Mouse (Mus musculus) hindbrain, embryonic 16.5 days (tissue): Measurements from ENCODE around the gene Abcb9. TPM values are rescaled to one million over a fixed set of nuclear protein-coding genes. Genes with fewer than 3 reads are reported as not detected.
A peak's percentile ranks its signal among the peaks of the same experiment; 100 is the strongest.

Experiments
- ATAC-seq: fragments of 200-750 bp; cut with Nextera tagmentation; 2 replicates; pipeline ENCODE4 v1.8.0; 2017; ENCODE audit warnings: moderate TSS enrichment, moderate library complexity
- H3K27ac ChIP-seq: fragments of 300-500 bp; sonication (generic); 2 replicates; pipeline ENCODE4 v1.5.1; 2014; ENCODE audit warnings: low read depth, mild to moderate bottlenecking, control low read depth, low read length, moderate library complexity
- H3K27me3 ChIP-seq: fragments of 300-500 bp; sonication (generic); replicated peaks from 2 replicates; pipeline ENCODE4 v1.6.1; 2014; ENCODE audit warnings: low read length; ENCODE audit not compliant: control insufficient read depth, insufficient read depth
- H3K36me3 ChIP-seq: fragments of 300-500 bp; sonication (generic); 2 replicates; pipeline ENCODE4 v1.6.1; 2014; ENCODE audit warnings: mild to moderate bottlenecking, low read length, moderate library complexity, mixed read lengths; ENCODE audit not compliant: control insufficient read depth, insufficient read depth
- H3K4me1 ChIP-seq: fragments of 300-500 bp; sonication (generic); 2 replicates; pipeline ENCODE4 v1.6.1; 2014; ENCODE audit warnings: low read depth, low read length; ENCODE audit not compliant: control insufficient read depth, insufficient read depth
- H3K4me2 ChIP-seq: fragments of 300-500 bp; sonication (generic); 2 replicates; pipeline ENCODE4 v1.6.1; 2014; ENCODE audit warnings: mild to moderate bottlenecking, low read length, control low read depth, moderate library complexity
- H3K4me3 ChIP-seq: fragments of 300-500 bp; sonication (generic); 2 replicates; pipeline ENCODE4 v1.5.1; 2014; ENCODE audit warnings: mild to moderate bottlenecking, low read length, control low read depth, moderate library complexity
- H3K9ac ChIP-seq: fragments of 300-500 bp; sonication (generic); 2 replicates; pipeline ENCODE4 v1.6.1; 2014; ENCODE audit warnings: low read depth, mild to moderate bottlenecking, control low read depth, low read length, moderate library complexity
- H3K9me3 ChIP-seq: fragments of 300-500 bp; sonication (generic); 2 replicates; pipeline ENCODE4 v1.6.1; 2014; ENCODE audit warnings: mild to moderate bottlenecking, low read length, moderate library complexity; ENCODE audit not compliant: control insufficient read depth
- WGBS: fragments of 180-500 bp; shearing (Covaris S2); extraction: QIAGEN DNeasy Blood & Tissue Kit; methylation state at CpG from one replicate; pipeline ENCODE4 v1.1.7; 2014; 5-methylcytosine and 5-hydroxymethylcytosine counted together
- polyA plus RNA-seq: library from polyadenylated mRNA; unstranded; fragments of >200 nt; fragmentation: Nextera tagmentation; extraction: Ambion mirVana; gene quantifications from 2 replicates; pipeline ENCODE4 v1.2.1, GENCODE M21; 2015

The Abcb9 gene
- polyA plus RNA-seq, 1 experiment from 2014 or later: 28.1 TPM

- Histone ChIP-seq H3K36me3 (no peaks in the 10 kb centered on the region), H3K27ac (peak overlapping the region; percentile 36), H3K27me3 (no peaks in the 10 kb centered on the region), H3K4me2 (no peak overlapping the region), H3K4me3 (no peak overlapping the region), H3K9me3 (no peaks in the 10 kb centered on the region), H3K4me1 (peaks cover 3% of the 10 kb centered on the region; the same call in 1 of the 2 replicates), H3K9ac (no peak overlapping the region)
- 49% methylated on average over 5 of the region's 5 CpGs for WGBS
- ATAC-seq: peak; percentile 45; the same call in 1 of the 2 replicates
Measured at GRCm38 (mm10) chr5:124043999-124044398, 51.6 kb downstream of the Abcb9 start.

GRCm38 (mm10) chr5:124043212-124043978 is 52.2 kb downstream of the Abcb9 start:
- ATAC-seq: peak; percentile 94
- H3K27me3 ChIP-seq: no peaks in the 10 kb centered on the region
- H3K4me1 ChIP-seq: peaks cover 3% of the 10 kb centered on the region; the same call in 1 of the 2 replicates
- H3K27ac ChIP-seq: peak overlapping the region; percentile 36
- no peak overlapping the region for H3K9ac ChIP-seq
- 23% methylated on average over 10 of the region's 10 CpGs for WGBS
- H3K36me3 ChIP-seq: no peaks in the 10 kb centered on the region
- no peak overlapping the region for H3K4me3 ChIP-seq
- no peak overlapping the region for H3K4me2 ChIP-seq
- no peaks in the 10 kb centered on the region for H3K9me3 ChIP-seq

- WGBS: 65% methylated on average over 9 of the region's 9 CpGs
- no peak overlapping the region for H3K4me2 ChIP-seq
- no peak overlapping the region for H3K4me3 ChIP-seq
- H3K27ac ChIP-seq: no peak overlapping the region
- H3K27me3 ChIP-seq: no peaks in the 10 kb centered on the region
- peaks cover 3% of the 10 kb centered on the region; the same call in 1 of the 2 replicates for H3K4me1 ChIP-seq
- no peaks in the 10 kb centered on the region for H3K36me3 ChIP-seq
- H3K9ac ChIP-seq: no peak overlapping the region
- H3K9me3 ChIP-seq: no peaks in the 10 kb centered on the region
- no peak for ATAC-seq
Measured at GRCm38 (mm10) chr5:124041097-124041496, 54.5 kb downstream of the Abcb9 start.

- no peak overlapping the region for H3K9ac ChIP-seq
- H3K27ac ChIP-seq: no peak overlapping the region
- H3K9me3 ChIP-seq: no peaks in the 10 kb centered on the region
- H3K4me2 ChIP-seq: no peak overlapping the region
- 89% methylated on average over 6 of the region's 6 CpGs for WGBS
- H3K4me1 ChIP-seq: peaks cover 3% of the 10 kb centered on the region; the same call in 1 of the 2 replicates
- H3K36me3 ChIP-seq: no peaks in the 10 kb centered on the region
- no peak for ATAC-seq
- H3K4me3 ChIP-seq: no peak overlapping the region
- H3K27me3 ChIP-seq: no peaks in the 10 kb centered on the region
Measured at GRCm38 (mm10) chr5:124039602-124040001, 56.0 kb downstream of the Abcb9 start.

- 22% methylated on average over 5 of the region's 5 CpGs for WGBS
- no peak overlapping the region for H3K27ac ChIP-seq
- H3K27me3 ChIP-seq: no peaks in the 10 kb centered on the region
- no peak overlapping the region for H3K4me3 ChIP-seq
- H3K4me2 ChIP-seq: no peak overlapping the region
- H3K36me3 ChIP-seq: no peaks in the 10 kb centered on the region
- no peaks in the 10 kb centered on the region for H3K4me1 ChIP-seq
- H3K9me3 ChIP-seq: no peaks in the 10 kb centered on the region
- no peak overlapping the region for H3K9ac ChIP-seq
- ATAC-seq: no peak
Measured at GRCm38 (mm10) chr5:124036836-124037235, 58.8 kb downstream of the Abcb9 start.

- H3K9me3 ChIP-seq: no peaks in the 10 kb centered on the region
- H3K36me3 ChIP-seq: no peaks in the 10 kb centered on the region
- H3K4me3 ChIP-seq: no peak overlapping the region
- no peaks in the 10 kb centered on the region for H3K4me1 ChIP-seq
- no peak overlapping the region for H3K9ac ChIP-seq
- H3K4me2 ChIP-seq: no peak overlapping the region
- no peak for ATAC-seq
- H3K27me3 ChIP-seq: no peaks in the 10 kb centered on the region
- H3K27ac ChIP-seq: no peak overlapping the region
- 26% methylated on average over 6 of the region's 6 CpGs for WGBS
Measured at GRCm38 (mm10) chr5:124036341-124036740, 59.3 kb downstream of the Abcb9 start.

GRCm38 (mm10) chr5:124035806-124036205 is 59.8 kb downstream of the Abcb9 start:
- no peak for ATAC-seq
- no peaks in the 10 kb centered on the region for H3K27me3 ChIP-seq
- no peaks in the 10 kb centered on the region for H3K4me1 ChIP-seq
- H3K9me3 ChIP-seq: no peaks in the 10 kb centered on the region
- H3K4me3 ChIP-seq: no peak overlapping the region
- no peak overlapping the region for H3K4me2 ChIP-seq
- no peak overlapping the region for H3K9ac ChIP-seq
- H3K36me3 ChIP-seq: no peaks in the 10 kb centered on the region
- H3K27ac ChIP-seq: no peak overlapping the region
- WGBS: 75% methylated on average over 8 of the region's 8 CpGs

- no peaks in the 10 kb centered on the region for H3K27me3 ChIP-seq
- no peak overlapping the region for H3K4me3 ChIP-seq
- H3K36me3 ChIP-seq: no peaks in the 10 kb centered on the region
- H3K9ac ChIP-seq: no peak overlapping the region
- H3K9me3 ChIP-seq: no peaks in the 10 kb centered on the region
- WGBS: 91% methylated on average over 9 of the region's 9 CpGs
- H3K4me2 ChIP-seq: no peak overlapping the region
- H3K27ac ChIP-seq: no peak overlapping the region
- ATAC-seq: no peak
- peaks cover under 1% of the 10 kb centered on the region; the same call in 1 of the 2 replicates for H3K4me1 ChIP-seq
Measured at GRCm38 (mm10) chr5:124035406-124035805, 60.2 kb downstream of the Abcb9 start.

GRCm38 (mm10) chr5:124034471-124034870 is 61.1 kb downstream of the Abcb9 start:
- H3K9me3 ChIP-seq: no peaks in the 10 kb centered on the region
- no peak overlapping the region for H3K9ac ChIP-seq
- no peaks in the 10 kb centered on the region for H3K36me3 ChIP-seq
- no peaks in the 10 kb centered on the region for H3K27me3 ChIP-seq
- no peak overlapping the region for H3K27ac ChIP-seq
- 81% methylated on average over 11 of the region's 11 CpGs for WGBS
- no peak overlapping the region for H3K4me3 ChIP-seq
- peaks cover 9% of the 10 kb centered on the region for H3K4me1 ChIP-seq
- no peak overlapping the region for H3K4me2 ChIP-seq
- no peak for ATAC-seq
